Mouse (Mus musculus) olfactory bulb, adult 2 months (tissue): Measurements from ENCODE around the gene Shank3.

Source experiments
- CTCF ChIP-seq: fragments of 200-500 bp; IDR thresholded peaks from 2 replicates; pipeline ENCODE4 v1.5.1; 2012; ENCODE audit warnings: low read depth, mild to moderate bottlenecking, low read length, moderate library complexity; ENCODE audit not compliant: insufficient read depth
- POLR2A ChIP-seq: fragments of 200-500 bp; IDR thresholded peaks from 2 replicates; pipeline ENCODE4 v1.6.1; 2012; ENCODE audit warnings: mild to moderate bottlenecking, low read depth, low read length, moderate library complexity; ENCODE audit not compliant: insufficient read depth

DNA sequence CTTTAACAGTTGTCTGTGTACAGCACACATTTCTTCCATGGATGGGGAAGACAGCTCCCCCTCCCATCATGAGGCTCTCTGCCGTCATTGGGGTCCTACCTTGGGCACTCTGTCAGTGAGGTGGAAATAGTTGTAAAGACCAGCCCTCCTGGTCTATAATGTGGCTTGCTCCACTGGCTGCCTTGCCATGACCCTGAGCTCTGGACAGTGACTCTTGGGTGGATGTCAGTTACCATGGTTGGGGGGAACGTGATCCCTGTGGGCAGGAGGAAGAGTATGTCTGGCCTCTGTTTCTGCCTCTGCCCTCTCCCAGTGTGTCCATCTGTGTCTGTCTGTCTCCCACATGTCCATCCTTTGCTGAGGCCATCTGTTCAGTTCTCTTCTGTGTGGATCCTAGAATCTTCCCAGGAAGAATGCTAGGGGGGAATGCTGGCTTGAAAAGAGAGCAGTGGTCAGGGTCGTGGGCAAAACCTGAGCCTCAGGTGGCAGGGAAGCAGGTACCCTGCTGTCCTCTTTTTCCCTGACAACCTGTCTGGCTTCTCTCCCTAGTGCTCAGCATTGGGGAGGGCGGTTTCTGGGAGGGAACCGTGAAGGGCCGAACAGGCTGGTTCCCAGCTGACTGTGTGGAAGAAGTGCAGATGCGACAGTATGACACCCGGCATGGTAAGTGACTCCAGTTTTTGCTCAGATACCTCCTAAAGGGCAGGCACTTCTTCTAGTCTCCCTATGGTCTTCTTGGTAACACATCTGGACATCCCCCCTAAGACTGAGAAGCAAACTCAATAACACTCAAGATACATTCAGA lies 25.4 kb downstream of the Shank3 start:
- TF ChIP-seq CTCF: no peak
- TF ChIP-seq POLR2A: no peak
